Mouse (Mus musculus): ENCODE data around the gene Slc48a1.

DNA sequence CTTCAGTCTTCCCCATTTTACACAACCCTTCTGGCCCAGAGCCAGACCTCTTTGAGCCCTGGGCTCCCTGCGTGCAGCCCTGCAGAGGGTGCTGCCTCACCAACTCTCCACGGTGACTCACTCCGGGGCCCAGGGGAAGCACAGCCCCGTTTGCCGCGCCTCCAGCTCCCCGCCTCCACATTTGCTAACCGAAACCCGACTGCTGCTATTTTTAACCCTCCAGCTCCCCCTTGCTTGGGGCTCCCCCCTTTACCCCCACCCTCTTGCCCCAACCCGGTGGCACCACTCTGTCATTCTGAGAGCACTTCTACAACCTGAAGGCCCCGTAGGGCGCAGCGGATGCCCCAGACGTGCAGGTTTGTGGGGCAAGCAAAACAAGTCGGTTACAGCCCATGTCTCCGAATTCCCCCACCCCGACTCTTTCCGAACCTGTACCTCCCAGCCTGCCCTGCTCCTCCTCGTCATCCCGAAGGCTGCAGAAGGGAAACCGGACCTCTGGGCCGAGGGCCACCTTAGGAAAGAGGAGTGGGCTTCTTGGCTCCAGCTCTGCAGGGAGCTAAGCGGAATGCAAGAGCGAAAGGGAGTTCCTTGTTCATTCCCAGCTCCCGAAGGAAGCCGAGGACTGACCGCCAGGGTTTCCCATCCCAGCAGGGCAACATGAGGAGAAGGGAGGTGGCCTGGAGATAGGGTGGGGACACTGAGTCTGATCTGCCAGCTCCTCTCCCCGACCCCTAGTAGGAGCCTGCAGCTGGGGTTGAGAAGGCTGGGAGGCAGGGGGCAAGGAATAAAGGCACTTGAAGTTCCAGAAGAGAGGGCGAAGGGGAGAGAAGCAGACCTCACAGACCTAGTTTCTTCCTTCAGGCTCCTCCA, 47.0 kb downstream of the Slc48a1 start:
- peak; percentile 17; the same call in 1 of the 2 replicates for TF ChIP-seq CTCF (IDR thresholded peaks at IDR 0.05; ENCODE audit: insufficient read depth, low read depth, low read length)
- no peak for TF ChIP-seq POLR2A (IDR thresholded peaks at IDR 0.05; ENCODE audit: insufficient read depth, low read depth, low read length)
